Mouse (Mus musculus): Measurements from ENCODE around the gene Fbxw8. TPM values are rescaled to one million over a fixed set of nuclear protein-coding genes. Genes with fewer than 3 reads are reported as not detected.

Gene Fbxw8
- polyA plus RNA-seq, 1 experiment from 2014 or later, result 26.0 TPM

DNA sequence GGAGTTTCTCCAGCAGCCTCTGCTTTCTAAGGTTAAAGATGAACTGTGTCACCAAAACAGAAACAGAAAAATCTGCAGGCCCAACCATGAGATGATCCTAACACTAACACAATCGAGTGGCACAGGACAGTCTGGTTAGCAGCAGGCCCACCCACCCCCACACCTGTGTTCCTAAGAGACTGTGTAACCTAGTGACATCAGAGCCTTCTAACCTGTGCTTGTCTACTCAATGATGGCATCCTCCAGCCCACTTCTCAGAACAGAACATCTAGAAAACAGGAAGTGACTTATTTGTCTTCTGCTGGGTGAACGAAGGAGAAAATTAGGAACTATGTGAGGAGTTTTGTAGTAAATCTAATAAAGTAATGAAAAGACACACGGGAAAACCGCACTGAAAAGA is 33.3 kb downstream of the Fbxw8 start:
- peaks cover 9% of the 10 kb centered on the region for H3K36me3 ChIP-seq (ENCODE audit: control insufficient read depth, insufficient read depth, low read length)
- no peak overlapping the region for H3K27ac ChIP-seq (ENCODE audit: low read length)
- no peaks in the 10 kb centered on the region for H3K9me3 ChIP-seq (ENCODE audit: control insufficient read depth, low read length)
- H3K9ac ChIP-seq (ENCODE audit: low read length), result no peak overlapping the region
- no peaks in the 10 kb centered on the region for H3K27me3 ChIP-seq (ENCODE audit: control insufficient read depth, insufficient read depth, low read depth, low read length)
- H3K4me1 ChIP-seq (replicated peaks; ENCODE audit: control insufficient read depth, insufficient read depth, low read length), result no peaks in the 10 kb centered on the region
- ATAC-seq (ENCODE audit: low read depth), result no peak
- no peak overlapping the region for H3K4me3 ChIP-seq (ENCODE audit: low read length)
- H3K4me2 ChIP-seq (ENCODE audit: low read depth, low read length), result no peak overlapping the region
- WGBS, result 82% methylated on average over 4 of the region's 4 CpGs

DNA sequence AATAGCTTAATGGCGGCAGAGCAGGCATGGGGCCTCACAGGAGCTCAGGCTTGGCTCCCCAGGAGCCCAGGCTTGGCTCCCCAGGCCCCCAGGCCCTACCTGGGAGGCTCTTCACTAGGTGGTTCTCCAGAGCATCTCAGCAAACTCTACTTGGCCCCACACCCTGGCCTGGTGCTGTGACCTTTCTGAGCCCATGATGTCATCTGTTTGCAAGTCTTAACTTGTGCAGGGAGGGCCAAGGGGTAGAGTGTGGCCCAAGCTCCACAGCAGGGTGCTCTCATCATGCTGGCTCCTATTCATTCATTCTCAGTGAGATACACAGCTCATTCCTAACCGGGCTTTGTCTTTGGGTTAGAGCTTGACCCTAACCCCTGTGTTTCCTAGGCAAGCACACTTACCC is 34.6 kb downstream of the Fbxw8 start:
- 60% methylated on average over 2 of the region's 2 CpGs for WGBS
- H3K9ac ChIP-seq (ENCODE audit: low read length), result no peak overlapping the region
- H3K27me3 ChIP-seq (ENCODE audit: control insufficient read depth, insufficient read depth, low read depth, low read length), result no peaks in the 10 kb centered on the region
- peaks cover 5% of the 10 kb centered on the region; the same call in 1 of the 2 replicates for H3K36me3 ChIP-seq (ENCODE audit: control insufficient read depth, insufficient read depth, low read length)
- H3K4me2 ChIP-seq (ENCODE audit: low read depth, low read length), result no peak overlapping the region
- no peak overlapping the region for H3K4me3 ChIP-seq (ENCODE audit: low read length)
- no peak for ATAC-seq (ENCODE audit: low read depth)
- no peaks in the 10 kb centered on the region for H3K9me3 ChIP-seq (ENCODE audit: control insufficient read depth, low read length)
- no peaks in the 10 kb centered on the region for H3K4me1 ChIP-seq (replicated peaks; ENCODE audit: control insufficient read depth, insufficient read depth, low read length)
- no peak overlapping the region for H3K27ac ChIP-seq (ENCODE audit: low read length)

- peaks cover 4% of the 10 kb centered on the region; the same call in 1 of the 2 replicates for H3K36me3 ChIP-seq (ENCODE audit: control insufficient read depth, insufficient read depth, low read length)
Observed at GRCm38 (mm10) chr5:118118922-118119321, 36.3 kb downstream of the Fbxw8 start.

DNA sequence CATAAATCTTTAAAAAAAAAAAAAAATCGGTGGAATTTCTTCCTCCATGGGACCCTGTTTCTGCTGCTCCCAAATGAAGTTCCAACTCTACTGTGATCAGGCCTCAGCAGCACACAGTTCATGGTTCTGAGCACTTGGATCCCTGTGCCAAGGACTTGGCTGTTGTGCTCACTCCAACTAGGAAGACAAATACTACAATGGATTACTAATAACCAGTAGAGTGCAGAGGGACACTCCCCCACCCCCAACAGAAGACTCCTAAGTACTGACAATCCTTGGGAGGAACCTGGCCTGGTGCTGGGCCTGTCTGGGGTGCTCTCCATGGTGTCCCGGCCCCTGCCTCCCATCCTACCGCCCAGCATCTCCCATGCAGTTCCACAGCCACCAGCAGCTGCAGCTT is 36.9 kb downstream of the Fbxw8 start:
- Histone ChIP-seq H3K9ac (ENCODE audit: low read length) (no peak overlapping the region), H3K9me3 (ENCODE audit: control insufficient read depth, low read length) (no peaks in the 10 kb centered on the region), H3K27ac (ENCODE audit: low read length) (no peak overlapping the region), H3K4me3 (ENCODE audit: low read length) (no peak overlapping the region), H3K36me3 (ENCODE audit: control insufficient read depth, insufficient read depth, low read length) (peaks cover 4% of the 10 kb centered on the region; the same call in 1 of the 2 replicates), H3K4me2 (ENCODE audit: low read depth, low read length) (no peak overlapping the region), H3K27me3 (ENCODE audit: control insufficient read depth, insufficient read depth, low read depth, low read length) (no peaks in the 10 kb centered on the region), H3K4me1 (replicated peaks; ENCODE audit: control insufficient read depth, insufficient read depth, low read length) (no peaks in the 10 kb centered on the region)
- WGBS, result 68% methylated on average over 3 of the region's 3 CpGs
- ATAC-seq (ENCODE audit: low read depth), result no peak

More at GRCm38 (mm10) chr5:118118922-118119321, 36.3 kb downstream of the Fbxw8 start:
- WGBS, result 93% methylated on average over 5 of the region's 5 CpGs
- Histone ChIP-seq H3K4me2 (ENCODE audit: low read depth, low read length) (no peak overlapping the region), H3K27me3 (ENCODE audit: control insufficient read depth, insufficient read depth, low read depth, low read length) (no peaks in the 10 kb centered on the region), H3K27ac (ENCODE audit: low read length) (no peak overlapping the region), H3K9ac (ENCODE audit: low read length) (no peak overlapping the region), H3K4me1 (replicated peaks; ENCODE audit: control insufficient read depth, insufficient read depth, low read length) (no peaks in the 10 kb centered on the region), H3K4me3 (ENCODE audit: low read length) (no peak overlapping the region), H3K9me3 (ENCODE audit: control insufficient read depth, low read length) (no peaks in the 10 kb centered on the region)
- no peak for ATAC-seq (ENCODE audit: low read depth)

- 85% methylated on average over 11 of the region's 13 CpGs for WGBS
- H3K36me3 ChIP-seq (ENCODE audit: control insufficient read depth, insufficient read depth, low read length), result peaks cover 11% of the 10 kb centered on the region
- H3K9ac ChIP-seq (ENCODE audit: low read length), result no peak overlapping the region
- peaks cover 4% of the 10 kb centered on the region; the same call in 1 of the 2 replicates for H3K4me1 ChIP-seq (replicated peaks; ENCODE audit: control insufficient read depth, insufficient read depth, low read length)
- H3K9me3 ChIP-seq (ENCODE audit: control insufficient read depth, low read length), result no peaks in the 10 kb centered on the region
- H3K4me2 ChIP-seq (ENCODE audit: low read depth, low read length), result no peak overlapping the region
- no peak for ATAC-seq (ENCODE audit: low read depth)
- no peak overlapping the region for H3K27ac ChIP-seq (ENCODE audit: low read length)
- H3K4me3 ChIP-seq (ENCODE audit: low read length), result no peak overlapping the region
- no peaks in the 10 kb centered on the region for H3K27me3 ChIP-seq (ENCODE audit: control insufficient read depth, insufficient read depth, low read depth, low read length)
Observed at GRCm38 (mm10) chr5:118113617-118114016, 41.6 kb downstream of the Fbxw8 start.

DNA sequence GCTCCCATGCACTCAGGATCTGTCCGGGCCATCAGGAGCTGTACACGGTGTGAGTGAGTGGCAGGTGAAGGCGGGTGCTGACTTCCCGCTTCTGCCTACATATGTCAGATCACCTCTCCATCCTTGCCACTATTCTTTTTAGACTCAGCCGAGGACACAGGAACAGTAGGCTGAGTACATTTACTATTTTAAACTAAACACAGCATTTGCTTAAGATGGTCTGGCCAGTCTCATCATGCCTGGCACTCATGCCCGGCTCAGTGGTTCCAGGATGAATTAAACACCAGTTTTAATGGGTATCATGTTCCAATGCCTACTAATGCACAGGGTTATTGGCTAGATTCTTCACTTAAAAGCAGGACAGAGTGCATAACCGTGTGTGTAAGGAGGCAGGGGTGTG is 42.2 kb downstream of the Fbxw8 start:
- no peak overlapping the region for H3K9ac ChIP-seq (ENCODE audit: low read length)
- peaks cover 6% of the 10 kb centered on the region; the same call in 1 of the 2 replicates for H3K4me1 ChIP-seq (replicated peaks; ENCODE audit: control insufficient read depth, insufficient read depth, low read length)
- no peak for ATAC-seq (ENCODE audit: low read depth)
- H3K4me3 ChIP-seq (ENCODE audit: low read length), result no peak overlapping the region
- H3K9me3 ChIP-seq (ENCODE audit: control insufficient read depth, low read length), result no peaks in the 10 kb centered on the region
- H3K27me3 ChIP-seq (ENCODE audit: control insufficient read depth, insufficient read depth, low read depth, low read length), result no peaks in the 10 kb centered on the region
- 88% methylated on average over 7 of the region's 7 CpGs for WGBS
- peaks cover 11% of the 10 kb centered on the region for H3K36me3 ChIP-seq (ENCODE audit: control insufficient read depth, insufficient read depth, low read length)
- no peak overlapping the region for H3K27ac ChIP-seq (ENCODE audit: low read length)
- H3K4me2 ChIP-seq (ENCODE audit: low read depth, low read length), result no peak overlapping the region

GRCm38 (mm10) chr5:118108794-118109440 is 46.3 kb downstream of the Fbxw8 start:
- H3K9ac ChIP-seq (ENCODE audit: low read length), result no peak overlapping the region
- H3K4me1 ChIP-seq (replicated peaks; ENCODE audit: control insufficient read depth, insufficient read depth, low read length), result peaks cover 6% of the 10 kb centered on the region; the same call in 1 of the 2 replicates
- no peak overlapping the region for H3K4me2 ChIP-seq (ENCODE audit: low read depth, low read length)
- H3K36me3 ChIP-seq (ENCODE audit: control insufficient read depth, insufficient read depth, low read length), result peaks cover 11% of the 10 kb centered on the region
- H3K27me3 ChIP-seq (ENCODE audit: control insufficient read depth, insufficient read depth, low read depth, low read length), result no peaks in the 10 kb centered on the region
- H3K9me3 ChIP-seq (ENCODE audit: control insufficient read depth, low read length), result no peaks in the 10 kb centered on the region
- WGBS, result 81% methylated on average over 7 of the region's 7 CpGs
- ATAC-seq (ENCODE audit: low read depth), result no peak
- no peak overlapping the region for H3K4me3 ChIP-seq (ENCODE audit: low read length)
- H3K27ac ChIP-seq (ENCODE audit: low read length), result no peak overlapping the region

DNA sequence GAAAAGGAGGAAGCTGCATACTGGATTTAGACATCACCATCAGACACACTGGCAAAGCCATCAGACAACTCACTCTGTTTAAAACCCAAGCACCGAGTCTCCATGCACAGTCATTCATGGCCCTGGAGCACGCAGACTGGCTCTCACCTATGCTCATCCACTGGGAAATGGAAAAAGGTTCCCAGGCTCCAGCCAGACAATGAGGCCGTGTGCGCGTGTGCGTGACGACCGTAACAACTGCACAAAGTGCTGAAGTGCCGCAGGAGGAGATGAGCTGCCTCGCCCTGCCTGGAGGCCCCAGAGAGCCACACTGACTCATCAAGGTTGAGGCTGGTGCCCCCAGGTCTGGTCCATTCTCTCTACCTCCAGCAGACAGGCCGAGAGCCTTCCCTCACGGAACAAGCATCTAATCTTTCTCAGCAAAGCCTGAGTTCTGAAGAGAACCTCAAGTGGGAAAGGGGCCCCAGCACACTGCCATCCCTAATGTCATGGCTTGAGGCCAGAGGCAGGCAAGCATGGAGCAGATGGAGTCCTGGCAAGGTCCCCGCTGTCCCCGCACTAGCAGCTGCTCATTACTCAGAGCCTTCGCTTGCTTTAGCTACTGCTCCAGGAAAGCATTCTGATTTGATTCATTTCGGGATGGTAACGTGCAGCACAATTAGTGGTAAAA is 47.0 kb downstream of the Fbxw8 start:
- 0 out of 2 replicates have a peak, but pooled peaks have one; percentile 49 for ATAC-seq (ENCODE audit: low read depth)
- peaks cover 6% of the 10 kb centered on the region; the same call in 1 of the 2 replicates for H3K4me1 ChIP-seq (replicated peaks; ENCODE audit: control insufficient read depth, insufficient read depth, low read length)
- H3K36me3 ChIP-seq (ENCODE audit: control insufficient read depth, insufficient read depth, low read length), result peaks cover 11% of the 10 kb centered on the region
- 77% methylated on average over 17 of the region's 17 CpGs for WGBS
- no peak overlapping the region for H3K27ac ChIP-seq (ENCODE audit: low read length)
- H3K9ac ChIP-seq (ENCODE audit: low read length), result no peak overlapping the region
- no peaks in the 10 kb centered on the region for H3K9me3 ChIP-seq (ENCODE audit: control insufficient read depth, low read length)
- H3K4me3 ChIP-seq (ENCODE audit: low read length), result no peak overlapping the region
- H3K27me3 ChIP-seq (ENCODE audit: control insufficient read depth, insufficient read depth, low read depth, low read length), result no peaks in the 10 kb centered on the region
- no peak overlapping the region for H3K4me2 ChIP-seq (ENCODE audit: low read depth, low read length)

- H3K27ac ChIP-seq (ENCODE audit: low read length), result no peak overlapping the region
- peaks cover 6% of the 10 kb centered on the region; the same call in 1 of the 2 replicates for H3K4me1 ChIP-seq (replicated peaks; ENCODE audit: control insufficient read depth, insufficient read depth, low read length)
- 92% methylated on average over 10 of the region's 10 CpGs for WGBS
- no peak for ATAC-seq (ENCODE audit: low read depth)
- H3K4me2 ChIP-seq (ENCODE audit: low read depth, low read length), result no peak overlapping the region
- no peaks in the 10 kb centered on the region for H3K27me3 ChIP-seq (ENCODE audit: control insufficient read depth, insufficient read depth, low read depth, low read length)
- no peak overlapping the region for H3K9ac ChIP-seq (ENCODE audit: low read length)
- no peaks in the 10 kb centered on the region for H3K9me3 ChIP-seq (ENCODE audit: control insufficient read depth, low read length)
- peaks cover 8% of the 10 kb centered on the region for H3K36me3 ChIP-seq (ENCODE audit: control insufficient read depth, insufficient read depth, low read length)
- no peak overlapping the region for H3K4me3 ChIP-seq (ENCODE audit: low read length)
Observed at GRCm38 (mm10) chr5:118106667-118107066, 48.6 kb downstream of the Fbxw8 start.
